Mouse (Mus musculus) urinary bladder, adult 2 months (tissue): Measurements from ENCODE around the gene Resf1. TPM values are rescaled to one million over a fixed set of nuclear protein-coding genes. Genes with fewer than 3 reads are reported as not detected.
"Not testable (repeated sequence)": the region's sequence is repeated elsewhere in the genome, so short reads cannot be mapped to it uniquely, and the experiment has no call there.

ENCODE experiments used
- DNase-seq: peaks from one replicate; pipeline ENCODE4 v3.0.0; 2022; ENCODE audit warnings: low spot score
- polyA plus RNA-seq: library from polyadenylated mRNA; depleted of rRNA; stranded (reverse); fragments of >200 nt; gene quantifications from 2 replicates; pipeline ENCODE4 v1.2.3, GENCODE M21; 2012; rRNA removed

The Resf1 gene
- polyA plus RNA-seq: 13.8 and 17.1 TPM in 2 replicates

DNA sequence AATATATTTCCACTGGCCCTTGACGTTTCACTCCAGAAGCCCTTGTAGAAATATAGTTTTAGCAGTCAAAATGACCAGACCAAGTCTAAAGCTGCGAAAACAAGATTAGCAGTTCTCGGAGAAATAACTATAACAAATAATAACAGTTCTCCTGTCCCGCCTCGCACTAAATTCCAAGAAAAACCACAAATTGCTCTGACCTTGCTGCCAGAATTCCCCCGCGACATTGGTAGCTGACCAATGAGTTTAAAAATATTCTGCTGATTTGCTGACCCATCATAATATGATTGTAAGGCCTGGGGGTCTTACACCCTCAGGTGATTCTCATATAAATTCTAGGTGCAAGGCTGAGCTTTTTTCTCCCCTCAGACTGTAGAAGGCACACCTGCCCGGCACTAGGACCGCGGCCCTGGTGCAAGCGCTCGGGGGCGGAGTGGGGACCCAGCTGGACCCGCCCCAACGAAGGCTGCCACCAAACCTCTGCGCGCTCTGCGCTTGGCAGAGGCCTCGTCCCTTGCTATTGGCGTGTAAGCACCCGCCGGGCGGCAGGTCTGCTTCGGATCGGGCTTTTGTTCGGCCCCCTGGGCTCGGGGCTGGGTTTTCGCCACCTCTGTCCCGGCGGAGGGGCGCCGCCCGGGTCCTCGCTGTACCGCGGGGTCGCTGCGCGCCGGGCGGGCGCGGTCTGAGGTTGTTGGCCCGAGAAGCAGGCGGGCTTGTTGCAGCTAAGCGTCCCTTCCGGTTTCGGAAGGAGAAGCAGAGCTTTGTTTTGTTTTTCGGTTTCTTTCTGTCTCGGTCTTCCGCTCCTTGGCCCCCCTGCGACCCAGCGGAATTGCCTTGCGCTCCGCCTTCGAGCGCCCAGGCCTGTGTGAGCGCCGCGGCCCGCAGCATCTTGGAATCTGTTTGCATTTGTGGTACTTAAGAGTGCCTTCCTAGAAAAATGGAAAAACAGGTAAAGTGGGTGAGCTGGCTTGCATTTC, at the start of gene Resf1:
Gene Resf1, plus strand, starts transcription at position 459 of the 977 bp plus-strand sequence.
- peak; percentile 86 for DNase-seq

DNA sequence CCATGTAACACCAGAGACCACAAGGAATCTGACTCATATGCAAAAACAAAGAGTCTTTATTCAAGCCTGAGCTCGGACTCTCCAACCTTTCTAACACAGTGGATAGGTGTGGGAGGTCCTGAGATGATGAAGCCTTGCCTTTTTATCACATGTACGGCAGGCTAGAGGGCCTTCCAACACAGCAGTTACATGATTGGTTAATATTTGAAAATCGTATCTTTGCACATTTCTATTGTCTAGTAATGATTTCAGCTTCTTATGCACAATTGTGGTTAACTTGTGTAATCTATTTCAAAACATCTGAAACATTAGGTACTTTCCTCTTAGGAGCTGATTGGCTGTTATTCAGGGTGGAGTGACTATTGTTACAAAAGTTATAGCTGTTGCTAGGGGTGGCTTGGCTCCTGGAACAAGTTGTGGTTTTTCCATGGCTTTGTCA, 48.4 kb upstream of the Resf1 start:
- DNase-seq: no peak

DNA sequence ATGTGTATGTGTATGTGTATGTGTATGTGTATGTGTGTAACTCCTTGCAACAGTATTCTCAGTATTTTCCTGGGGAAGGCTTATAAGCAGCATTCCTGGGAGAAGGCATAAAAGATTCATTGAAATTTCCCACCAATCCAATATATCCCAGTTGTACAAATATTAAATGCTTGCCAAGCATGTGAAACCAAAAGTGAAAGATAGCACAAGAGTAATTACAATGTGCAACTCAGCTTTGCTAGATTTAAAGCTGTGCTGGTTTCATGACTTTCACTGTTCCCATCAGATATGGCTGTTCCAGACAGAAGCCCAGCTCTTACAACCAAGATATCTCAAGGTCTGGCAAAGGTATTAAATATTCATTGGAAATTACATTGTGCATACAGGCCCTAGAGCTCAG, 41.3 kb upstream of the Resf1 start:
- DNase-seq: no peak

DNA sequence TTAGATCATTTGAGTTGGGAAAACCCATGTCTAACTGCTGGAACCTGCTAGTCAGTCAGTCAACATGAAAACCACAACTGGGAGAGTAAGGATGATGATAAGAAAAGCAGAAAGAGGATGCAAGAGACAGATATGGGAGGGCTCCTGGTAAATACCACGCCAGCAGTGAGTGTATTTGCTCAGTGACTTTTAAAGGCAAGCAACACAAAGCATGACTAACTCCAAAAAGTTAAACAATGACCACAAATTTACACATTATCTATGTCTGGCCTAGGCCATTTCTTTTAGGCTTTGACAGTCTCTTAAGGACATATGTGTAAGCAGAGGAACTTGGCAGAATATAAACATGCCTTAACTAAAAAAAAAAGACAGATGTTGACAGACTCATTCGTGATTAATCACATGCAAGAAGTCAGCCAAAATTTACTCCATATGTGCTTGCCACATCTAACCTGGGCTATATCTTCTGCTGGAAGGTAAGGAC, 30.9 kb upstream of the Resf1 start:
- no peak for DNase-seq

DNA sequence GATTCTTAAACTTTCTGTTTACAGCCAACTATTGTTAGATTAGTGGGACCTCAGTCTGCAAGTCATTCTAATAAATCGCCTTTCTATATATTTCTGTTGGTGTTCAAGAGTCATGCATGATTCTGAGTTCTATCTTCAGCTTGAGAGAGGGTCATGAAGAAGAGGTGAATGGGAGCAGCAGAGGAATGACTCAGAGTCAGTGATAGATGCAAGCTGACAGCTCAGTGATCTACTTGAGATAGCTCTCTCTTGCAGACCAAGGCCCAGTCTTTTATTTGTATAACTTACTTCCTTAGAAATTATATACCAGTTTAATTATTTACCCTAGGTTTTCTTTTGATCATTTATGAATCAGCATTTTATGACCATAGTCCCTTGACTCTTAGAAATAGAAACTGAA, 30.3 kb upstream of the Resf1 start:
- no peak for DNase-seq

DNA sequence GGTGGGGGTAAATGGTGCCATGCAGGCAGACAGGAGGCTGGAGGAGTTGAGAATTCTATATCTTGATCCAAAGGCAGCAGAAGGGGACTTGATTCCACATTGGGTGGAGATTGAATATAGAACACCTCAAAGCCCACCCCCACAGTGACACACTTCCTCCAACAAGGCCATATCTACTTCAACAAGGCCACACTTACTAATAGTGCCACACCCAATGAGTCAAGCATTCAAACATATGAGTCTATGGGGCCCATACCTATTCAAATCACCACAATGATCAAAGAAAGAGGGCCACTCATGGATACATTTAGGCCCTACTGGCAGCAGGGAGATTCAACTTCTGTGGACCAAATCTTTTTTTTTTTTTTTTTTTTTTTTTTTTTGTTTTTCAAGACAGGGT, 28.7 kb upstream of the Resf1 start:
- DNase-seq: no peak

DNA sequence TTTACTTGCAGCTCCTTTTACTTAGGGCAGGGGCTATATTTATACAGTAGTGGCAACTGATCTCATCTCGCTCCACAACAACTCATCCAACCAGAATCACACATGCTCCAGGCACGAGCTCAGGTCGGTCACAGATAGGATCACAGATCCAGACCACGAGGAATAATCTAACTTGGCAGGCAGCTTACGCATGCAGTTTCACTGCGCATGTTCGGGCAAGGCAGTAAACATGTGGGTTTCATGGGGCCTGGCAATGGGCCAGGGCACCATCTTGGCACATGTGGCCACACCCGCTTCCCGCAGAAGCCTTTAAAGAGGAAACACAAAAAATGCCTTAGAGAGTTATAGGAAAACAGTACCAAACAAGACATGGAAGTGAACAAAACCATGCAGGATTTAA, 21.0 kb upstream of the Resf1 start:
- DNase-seq: not testable (repeated sequence)

DNA sequence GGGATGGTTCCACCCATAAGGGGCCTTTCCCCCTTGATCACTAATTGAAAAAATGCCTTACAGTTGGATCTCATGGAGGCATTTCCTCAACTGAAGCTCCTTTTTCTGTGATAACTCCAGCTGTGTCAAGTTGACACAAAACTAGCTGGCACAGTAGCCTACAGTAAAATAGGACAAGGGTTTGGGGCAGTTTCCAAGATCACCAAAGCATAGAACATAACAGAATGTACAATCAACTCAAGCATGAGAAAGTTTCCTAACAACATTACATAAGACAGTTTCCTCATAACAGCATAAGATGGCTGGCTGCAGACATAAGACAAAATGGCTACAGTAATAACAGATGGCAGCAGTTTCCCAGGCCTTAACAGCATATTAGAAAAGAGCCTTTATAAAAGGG, 6.0 kb upstream of the Resf1 start:
- not testable (repeated sequence) for DNase-seq

DNA sequence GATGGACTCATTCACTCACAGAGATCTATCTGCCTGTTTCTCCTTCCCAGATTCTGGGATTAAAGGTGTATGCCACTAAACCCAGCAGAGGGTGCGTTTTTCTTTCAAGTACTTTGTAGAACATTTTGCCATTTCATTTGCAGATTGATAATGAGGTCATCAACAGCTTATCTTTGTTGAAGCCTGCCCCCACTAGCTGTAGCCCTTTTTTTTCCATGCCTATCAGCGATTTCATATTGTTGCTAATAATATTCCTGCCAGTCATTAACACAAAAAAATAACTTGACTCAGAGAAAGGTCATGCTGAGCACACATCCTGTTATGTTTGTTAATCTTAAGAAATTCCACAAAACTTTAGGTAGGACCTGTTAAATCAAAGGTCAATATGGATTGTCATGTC, 2.1 kb upstream of the Resf1 start:
- no peak for DNase-seq

DNA sequence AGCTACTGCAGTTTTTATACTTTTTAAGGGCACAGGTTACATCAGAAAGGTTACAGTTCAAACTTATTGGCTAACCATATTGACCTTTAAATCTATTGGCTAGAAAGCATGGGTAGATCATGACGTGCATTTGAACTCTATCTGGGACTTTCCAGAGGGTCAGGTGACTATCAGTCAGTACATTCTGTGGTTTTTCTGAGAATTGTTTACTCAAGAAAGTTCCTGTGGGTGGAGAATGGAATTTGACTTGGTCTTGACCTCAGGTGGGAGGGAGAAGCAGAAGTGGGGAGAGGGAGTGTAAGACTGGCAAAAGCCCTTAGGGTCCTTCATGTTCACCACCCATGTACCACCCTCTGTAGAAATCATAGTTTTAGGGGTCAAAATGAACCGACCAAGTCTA, 1.4 kb upstream of the Resf1 start:
- DNase-seq: no peak

DNA sequence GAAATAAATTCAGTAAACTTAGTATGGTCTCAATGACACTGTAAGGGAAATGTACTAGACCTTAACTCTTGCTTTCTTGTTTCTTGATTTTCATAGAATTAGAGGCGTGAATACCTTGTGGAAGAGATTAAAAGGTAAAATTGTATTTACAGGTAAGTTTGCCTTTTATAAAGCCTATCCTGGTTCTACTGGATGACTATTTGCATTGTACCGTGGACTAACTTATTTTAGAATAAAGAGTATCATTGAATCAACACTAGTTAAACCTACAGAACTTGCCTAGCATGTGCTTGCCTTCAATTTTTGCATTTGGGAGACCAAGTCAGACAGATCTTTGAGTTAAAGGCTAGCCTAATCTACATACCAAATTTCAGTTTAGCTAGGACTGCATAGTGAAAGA, 1.0 kb downstream of the Resf1 start:
- no peak for DNase-seq

DNA sequence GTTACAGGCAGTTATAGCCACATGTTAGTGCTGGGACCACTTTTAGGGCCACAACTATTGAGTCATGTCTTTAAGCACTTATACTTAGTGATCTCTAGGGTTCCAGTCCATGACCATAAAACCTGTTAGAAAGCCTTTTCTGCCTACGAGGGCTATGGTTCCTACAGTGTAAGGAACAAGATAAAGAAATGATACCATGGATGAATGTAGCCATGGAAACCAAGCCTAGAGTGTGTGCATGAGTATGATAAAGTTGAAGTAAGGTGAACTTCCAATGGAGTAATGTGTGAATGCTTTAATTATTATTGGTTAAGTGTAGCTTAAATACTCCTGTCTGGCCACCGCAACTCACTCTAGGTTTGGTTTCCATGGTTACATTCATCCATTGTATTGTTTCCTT, 1.8 kb downstream of the Resf1 start:
- DNase-seq: no peak

DNA sequence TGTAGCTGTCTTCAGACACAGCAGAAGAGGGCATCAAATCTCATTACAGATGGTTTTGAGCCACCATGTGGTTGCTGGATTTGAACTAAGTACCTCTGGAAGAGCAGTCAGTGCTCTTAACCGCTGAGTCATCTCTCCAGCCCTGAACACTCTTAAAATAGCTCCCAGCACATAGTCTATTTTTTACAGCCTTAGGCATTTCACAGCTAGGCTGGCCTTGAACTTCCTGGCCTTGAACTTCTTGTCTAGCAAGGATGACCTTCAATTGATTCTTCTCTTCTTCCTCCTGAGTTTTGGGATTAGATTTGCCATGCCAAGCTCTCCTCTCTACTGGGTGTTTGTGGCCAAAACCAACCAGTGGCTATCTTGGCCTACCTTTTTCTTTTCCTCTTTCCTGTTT, 2.6 kb downstream of the Resf1 start:
- no peak for DNase-seq

DNA sequence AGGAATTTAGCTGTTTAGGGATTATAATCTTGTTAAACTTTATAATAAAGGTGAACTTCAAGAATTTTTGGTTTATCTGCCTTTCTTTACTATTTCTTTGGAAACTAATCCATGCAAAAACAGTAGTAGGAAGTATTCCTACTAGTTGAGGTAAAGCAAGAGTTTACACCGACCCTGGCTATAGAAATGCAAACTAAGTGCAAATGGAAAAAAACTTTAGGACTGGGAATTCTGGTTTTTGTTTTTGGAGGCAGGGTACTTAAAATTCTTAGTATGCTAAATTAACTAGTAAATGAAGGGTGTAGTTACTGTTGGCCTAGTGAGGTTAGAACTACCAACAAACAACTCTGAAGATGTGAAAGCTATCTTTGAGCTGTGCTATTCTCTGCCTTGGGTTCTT, 3.0 kb downstream of the Resf1 start:
- no peak for DNase-seq

DNA sequence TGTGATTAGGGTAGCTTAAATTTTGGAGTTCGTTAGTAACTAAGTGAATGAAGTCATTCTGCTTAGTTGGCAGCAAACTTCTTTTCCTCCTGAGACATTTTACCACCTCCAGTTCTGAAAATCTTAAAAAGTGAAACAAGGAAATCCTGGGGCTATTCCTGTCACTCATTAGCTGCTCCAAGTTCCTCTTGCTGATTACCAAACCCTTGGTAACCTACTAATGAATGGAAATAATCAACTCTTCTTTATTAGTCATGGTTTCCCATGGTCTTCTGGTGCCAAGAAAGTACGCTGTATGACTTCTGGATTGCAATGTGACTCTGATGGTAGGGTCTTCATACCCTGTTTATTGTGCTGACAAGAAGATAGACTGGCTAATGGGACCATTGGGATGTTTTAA, 5.7 kb downstream of the Resf1 start:
- no peak for DNase-seq

DNA sequence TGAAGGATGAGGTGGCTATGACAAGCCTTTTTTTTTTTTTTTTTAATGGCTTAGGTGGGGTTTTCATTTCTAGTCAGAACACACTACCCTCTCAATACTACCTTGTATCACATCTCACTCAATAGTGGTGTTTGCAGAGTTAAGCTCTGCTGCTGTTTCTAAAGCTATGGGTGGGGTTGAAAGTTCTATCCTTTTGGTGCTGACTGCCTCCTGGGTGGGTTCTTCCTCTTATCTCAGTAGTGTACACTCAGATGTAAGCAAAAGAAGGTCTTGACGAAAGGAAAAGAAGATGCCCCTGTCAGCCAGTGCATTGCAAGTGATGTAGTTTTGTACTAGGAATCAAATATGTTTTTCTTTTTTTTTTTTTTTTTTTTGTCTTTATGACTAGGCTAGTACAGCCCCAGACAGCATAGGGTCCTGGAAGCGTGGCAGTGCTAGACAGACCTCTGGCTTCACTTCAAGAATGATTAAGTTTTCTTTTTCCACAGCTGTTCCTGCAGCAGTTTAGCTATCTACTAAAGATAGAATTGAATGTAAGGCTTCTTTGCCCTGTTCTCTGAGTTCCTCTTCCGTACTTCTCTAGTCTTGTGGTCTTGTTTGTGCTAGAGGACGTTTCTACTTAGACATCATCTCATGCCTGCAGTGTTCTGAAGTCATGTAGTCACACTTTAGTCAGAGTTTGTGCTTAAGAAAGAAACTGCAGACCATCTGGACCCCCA, 14.5 kb downstream of the Resf1 start:
- DNase-seq: no peak

DNA sequence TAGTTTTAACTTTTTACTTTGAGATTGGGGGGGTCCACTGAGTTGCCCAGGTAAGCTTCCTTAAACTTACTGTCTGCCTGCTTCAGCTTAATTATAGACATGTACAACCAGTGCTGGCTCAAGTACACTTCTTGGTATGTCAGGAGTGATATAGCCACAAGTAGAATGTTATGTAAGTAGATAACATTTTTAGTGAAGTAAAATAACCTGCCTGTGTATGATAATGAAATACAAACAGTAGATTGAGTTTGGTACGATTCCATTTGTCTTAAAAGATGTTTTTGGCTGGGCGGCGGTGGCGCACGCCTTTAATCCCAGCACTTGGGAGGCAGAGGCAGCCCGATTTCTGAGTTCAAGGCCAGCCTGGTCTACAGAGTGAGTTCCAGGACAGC, 15.0 kb downstream of the Resf1 start:
- DNase-seq: no peak

DNA sequence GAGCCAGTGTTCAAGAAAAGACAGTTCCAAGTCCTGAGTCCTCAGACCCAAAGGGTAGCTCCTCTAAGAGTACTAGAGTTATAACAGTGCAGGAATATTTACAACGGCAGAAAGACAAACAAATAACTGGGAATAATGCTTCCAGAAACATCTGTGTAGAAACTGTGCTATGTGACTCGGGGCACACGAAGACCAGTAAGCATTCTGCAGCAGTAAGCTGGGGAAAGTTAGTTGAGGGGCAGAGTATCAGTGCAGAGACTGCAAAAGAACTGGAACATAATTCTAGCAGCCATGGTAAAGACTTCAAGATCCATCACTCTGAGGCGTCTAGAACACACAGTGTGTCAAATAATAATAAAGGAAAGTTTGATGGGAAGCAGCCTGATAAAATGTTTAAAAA, 19.9 kb downstream of the Resf1 start:
- DNase-seq: no peak

DNA sequence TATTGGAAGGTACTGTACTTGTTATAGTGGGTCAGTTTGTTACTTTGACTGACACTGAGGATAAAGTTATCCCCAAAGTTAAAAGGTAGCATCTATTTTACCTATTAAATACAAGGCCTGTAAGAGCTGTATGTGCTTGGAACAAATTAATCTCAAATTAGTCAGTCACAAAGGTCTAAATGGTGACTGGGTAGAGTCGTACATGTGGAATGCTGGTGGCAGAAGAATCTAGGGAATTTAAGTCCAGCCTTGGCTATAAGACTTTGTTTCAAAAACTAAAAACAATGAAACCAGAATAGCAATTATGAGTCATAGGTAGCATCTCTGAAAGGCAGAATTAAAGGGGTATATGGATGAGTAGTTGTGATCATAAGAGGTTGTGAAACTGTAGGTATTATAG, 21.1 kb downstream of the Resf1 start:
- DNase-seq: no peak

DNA sequence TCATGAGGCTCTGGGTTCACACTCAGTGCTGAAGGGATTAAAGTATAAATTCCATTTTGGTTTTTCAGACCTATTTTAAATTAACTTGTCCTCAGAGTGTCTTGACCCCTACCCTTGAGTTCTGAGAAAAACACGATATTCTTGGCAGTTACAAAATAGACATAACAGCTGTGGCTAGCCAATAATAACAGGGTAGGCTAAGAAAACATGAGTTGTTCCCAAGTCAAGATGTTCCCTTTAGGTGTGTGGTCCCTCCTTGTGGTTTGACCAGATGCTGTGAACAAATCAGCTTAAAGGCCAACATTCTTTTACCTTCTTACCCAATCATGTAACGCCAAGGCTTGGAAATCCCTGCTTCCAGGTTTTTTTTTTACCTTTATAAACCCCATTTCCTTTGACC, 23.8 kb downstream of the Resf1 start:
- no peak for DNase-seq

DNA sequence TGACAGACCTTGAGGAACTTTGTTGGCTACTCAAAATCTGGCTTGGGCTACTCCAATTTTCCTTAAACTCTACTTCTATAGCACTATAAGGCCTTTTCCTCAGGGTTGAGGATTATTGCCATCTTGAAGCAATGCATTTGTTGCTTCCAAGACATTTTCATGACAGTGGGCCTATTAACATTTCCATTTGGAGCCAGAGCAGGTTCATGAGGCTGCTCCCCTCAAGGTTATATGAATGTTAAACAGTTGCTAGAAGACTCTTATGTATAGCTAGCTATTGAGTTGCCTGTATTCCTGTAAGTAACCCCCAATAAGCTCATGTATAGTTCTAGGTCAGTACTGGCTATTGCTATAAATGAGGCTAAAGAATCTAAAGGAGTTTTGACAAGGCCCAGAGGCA, 28.8 kb downstream of the Resf1 start:
- DNase-seq: no peak

DNA sequence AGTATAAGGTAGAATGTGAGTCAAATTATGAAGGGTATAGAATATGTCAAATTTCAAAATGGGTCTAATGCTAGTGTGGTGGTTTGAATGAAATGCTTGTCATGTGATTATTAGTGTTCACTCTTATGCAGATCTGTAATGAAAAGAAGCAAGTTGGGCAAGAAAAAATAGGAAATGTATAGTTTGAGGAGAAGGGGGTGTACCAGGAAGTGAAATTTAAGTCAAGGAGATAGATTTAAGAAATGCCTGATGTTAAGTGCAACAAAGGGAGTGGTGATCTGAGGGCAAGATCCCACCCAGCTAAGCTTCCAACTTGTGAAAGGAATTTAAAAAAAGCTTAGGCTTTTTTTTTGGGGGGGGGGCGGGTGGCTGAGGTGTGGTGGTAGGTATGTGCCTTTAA, 29.4 kb downstream of the Resf1 start:
- DNase-seq: no peak

DNA sequence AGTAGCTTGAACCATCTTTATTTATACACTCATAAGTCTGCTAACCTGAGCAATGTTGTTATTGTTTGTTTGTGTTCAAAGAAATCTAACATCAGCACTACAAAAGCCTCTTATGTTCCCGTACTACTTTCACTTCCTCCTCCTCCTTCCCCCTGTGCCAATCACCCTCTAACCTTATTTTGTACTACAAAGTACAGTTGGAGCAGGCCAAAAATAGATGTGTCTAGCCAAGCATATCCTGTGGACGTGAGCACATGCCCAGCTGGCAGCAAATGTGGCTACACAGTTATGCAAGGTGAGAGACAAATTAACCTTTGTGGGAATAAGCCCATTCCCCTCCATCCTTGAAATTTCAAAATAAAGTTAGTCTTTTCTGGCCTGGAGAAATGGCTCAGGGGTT, 34.6 kb downstream of the Resf1 start:
- no peak for DNase-seq
